Mouse (Mus musculus) c-Kit-positive CD71-negative TER-119-negative erythroid progenitor cells, embryonic 14.5 days (primary cell): ENCODE measurements around the gene Rarg.
"Not testable (repeated sequence)": the region's sequence is repeated elsewhere in the genome, so short reads cannot be mapped to it uniquely, and the experiment has no call there.

ENCODE experiments used
- DNase-seq: peaks from one replicate; pipeline ENCODE4 v3.0.0-alpha.2; 2013; ENCODE audit warnings: low read depth

The Rarg gene

DNA sequence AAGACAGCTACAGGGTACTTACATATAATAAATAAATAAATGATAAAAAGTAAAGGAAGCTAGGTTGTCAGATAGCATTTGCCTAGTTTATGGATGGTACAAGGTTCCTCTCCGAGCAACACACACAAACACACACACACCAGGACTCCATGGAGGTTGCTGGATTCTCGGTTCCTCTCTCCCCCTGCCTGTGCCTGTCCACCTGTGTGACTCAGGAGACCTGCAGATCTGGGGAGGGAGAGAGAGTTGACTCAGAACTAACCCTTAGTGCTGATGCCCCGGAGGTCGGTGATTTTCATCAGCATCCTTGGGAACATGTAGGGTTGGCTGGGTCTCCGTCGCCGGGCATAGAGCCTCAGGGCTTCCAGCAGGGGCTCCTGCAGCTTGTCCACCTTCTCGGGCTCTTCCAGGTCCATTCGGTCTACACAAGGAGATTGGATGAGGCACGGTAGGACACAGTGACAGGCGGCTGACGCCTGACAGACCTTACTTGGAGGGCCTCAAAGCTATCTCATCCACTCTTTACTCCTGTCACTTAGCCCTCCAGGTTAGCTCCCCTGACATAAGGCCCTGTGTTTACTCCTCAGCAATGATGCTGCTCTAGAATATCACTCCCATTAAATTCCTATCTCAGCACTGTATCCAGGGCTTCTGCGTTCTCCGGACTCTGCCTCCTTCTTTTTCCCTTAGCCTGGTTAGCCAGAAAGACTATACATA, 18.6 kb downstream of the Rarg start:
- no peak for DNase-seq

DNA sequence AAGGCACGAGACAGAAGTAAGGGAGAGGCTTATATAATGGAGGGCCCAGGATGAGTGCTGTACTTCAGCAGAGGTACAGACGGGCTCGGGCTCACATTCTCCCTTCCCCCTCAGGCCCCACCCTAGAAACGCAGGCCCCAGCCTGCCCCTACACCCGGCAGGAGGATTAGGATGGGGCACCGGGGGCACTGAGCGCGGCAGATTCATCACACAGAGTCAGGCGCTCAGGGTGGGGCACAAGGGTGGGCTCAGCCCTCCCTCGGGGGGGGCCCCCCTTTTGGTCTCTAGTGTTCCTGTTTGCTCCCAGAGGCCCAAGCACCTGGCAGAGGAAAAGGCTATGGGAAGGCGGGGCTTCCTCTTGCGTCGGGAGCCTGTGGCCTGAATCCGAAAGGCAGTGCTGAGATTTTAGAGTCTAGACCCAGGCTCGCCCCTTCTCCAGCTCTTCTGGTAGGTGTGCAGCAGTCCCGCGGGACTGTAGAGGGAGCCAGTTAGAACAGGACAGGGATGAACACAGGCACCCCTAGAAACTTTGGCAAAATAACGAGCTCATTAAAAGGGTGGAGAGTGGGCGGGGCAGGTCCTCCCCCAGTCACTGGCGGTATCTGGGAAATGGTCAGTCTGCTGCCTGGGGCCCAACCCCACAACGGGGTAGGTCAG, 21.8 kb downstream of the Rarg start:
- no peak for DNase-seq

DNA sequence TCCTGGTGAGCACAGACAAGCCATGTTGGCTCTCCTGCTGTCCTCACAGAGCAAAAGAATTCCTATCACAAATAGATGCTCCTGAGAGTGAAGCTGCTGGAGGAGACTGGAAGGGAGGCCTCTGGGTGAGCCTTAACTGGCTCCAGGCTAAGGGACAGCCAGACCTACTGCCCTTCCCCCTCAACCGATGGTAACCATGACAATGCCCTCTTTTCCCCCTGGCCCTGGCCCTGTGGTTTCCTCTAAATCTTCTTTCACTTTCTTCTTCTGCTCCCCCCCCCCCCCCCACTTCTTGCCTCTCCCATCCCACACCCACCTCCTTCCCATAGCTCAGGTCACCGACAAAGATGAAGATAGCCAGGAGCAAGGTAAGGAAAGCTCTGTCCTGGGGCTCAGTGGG, 23.4 kb downstream of the Rarg start:
- no peak for DNase-seq

DNA sequence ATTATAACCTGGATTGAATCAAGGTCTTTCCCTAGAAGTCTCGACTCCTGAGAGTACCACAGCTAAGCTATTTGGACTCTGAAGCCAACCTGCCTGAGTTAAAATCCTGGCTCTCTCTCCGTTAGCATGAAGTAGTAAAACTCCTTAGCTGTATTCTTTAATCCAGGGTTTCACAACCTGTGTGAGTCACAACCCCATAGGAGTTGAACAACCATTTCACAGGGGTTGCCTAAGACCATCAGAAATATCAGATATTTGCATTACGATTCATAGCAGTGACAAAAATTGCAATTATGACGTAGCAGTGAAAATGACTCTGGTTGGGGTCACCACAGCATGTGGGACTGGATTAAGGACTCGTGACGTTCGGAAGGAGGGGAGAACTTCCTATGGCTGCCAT, 24.6 kb downstream of the Rarg start:
- DNase-seq, result no peak

DNA sequence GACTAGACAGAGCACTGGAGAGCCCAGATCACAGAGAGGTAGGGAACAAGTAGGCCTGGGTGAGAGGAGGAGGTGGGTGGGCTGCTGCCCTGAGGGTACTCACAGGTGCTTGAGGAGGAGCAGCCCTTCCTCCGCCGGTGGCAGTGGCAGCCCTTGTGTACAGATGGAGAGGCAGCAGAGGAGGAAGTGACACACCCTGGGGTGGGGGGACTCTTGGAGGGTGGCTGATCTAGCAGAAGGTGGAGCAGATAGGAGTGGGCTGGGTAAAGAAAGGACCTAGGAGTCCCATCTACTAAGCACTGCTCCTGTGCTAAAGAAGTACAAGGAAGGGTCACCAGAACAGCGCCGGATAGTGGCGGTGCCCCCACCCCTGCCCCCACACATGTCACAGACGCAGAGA, 25.6 kb downstream of the Rarg start, which contains the start of gene Itgb7:
Gene Itgb7 (minus strand): TSS at position 197 of the 400 bp plus-strand sequence.
- no peak for DNase-seq

DNA sequence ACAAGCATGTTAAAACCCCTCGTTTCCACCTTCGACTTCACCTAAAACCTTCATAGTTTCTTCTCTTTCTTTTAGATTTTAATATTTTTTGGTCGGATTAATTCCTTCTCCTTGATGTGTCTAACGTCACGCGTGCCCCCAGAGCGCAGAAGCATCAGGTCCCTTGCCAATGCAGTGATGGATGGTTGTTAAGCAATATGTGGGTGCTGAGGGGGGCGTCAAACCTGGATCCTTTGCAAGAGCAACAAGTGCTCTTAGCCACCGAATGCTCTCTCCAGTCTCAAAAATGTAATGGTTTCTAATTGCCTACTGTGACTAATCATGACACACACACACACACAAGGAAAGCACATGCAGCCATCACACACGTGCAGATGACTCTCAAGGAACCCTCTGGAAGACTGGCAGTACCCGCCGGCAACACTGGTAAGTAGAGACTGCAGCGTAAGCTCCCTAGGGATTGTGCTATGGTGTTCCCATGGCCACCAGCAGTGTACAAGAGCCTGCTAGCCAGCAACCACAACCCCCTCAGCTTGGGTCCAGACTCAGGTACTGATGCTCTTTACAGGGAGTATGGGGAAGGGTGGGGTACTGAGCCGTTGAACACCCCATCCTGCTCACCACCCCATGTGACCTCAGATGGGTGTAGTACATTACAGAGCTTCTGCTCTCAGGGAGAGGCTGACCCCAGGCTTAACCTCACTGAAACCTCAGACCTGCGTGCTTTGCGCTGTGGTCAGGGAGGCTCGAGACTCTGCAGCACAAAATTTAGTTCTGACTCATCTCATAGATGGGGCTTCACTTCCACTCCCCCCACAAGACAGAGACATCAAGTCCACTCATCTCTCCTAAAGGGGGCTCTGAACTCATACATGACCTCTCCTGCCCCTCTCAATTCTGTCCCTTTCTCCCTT, 26.7 kb downstream of the Rarg start:
- no peak for DNase-seq

DNA sequence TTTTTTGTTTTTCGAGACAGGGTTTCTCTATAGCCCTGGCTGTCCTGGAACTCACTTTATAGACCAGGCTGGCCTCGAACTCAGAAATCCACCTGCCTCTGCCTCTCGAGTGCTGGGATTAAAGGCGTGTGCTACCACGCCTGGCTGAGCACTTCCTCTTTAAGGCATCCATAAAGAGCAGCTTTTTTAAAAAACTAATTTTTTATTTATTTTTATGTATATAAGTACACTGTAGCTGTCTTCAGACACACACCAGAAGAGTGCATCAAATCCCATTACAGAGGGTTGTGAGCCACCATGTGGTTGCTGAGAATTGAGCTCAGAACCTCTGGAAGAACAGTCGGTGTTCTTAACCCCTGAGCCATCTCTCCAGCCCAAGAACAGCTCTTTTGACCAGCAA, 31.7 kb downstream of the Rarg start:
- not testable (repeated sequence) for DNase-seq

DNA sequence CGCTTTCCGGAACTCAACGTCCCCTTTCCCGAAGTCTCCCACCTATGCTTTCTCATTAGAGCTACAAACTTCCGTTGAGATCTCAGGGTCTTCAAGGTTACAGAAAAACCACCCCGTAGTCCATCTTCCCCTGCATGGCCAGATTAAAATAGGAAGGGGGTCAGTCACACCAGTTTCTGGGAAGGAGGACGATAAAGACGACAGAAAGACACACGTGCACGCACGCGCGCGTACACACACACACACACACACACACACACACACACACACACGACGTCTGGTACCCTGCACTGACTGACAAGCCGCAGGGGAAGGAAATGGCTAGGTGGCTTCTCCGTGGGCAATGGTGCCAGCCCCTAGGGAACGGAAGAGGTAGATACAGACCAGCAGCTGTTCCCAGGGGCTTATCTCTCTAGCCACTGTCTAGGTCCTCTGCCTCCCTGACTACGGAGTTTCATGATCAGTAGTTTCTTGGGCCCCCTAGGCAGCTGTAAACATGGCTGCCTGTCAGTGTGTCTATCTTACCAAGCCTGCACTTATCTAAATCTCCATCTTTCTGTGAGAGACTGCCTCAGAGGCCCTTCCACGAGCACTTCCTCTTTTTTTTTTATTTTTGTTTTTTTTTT, 32.2 kb downstream of the Rarg start:
- no peak for DNase-seq

DNA sequence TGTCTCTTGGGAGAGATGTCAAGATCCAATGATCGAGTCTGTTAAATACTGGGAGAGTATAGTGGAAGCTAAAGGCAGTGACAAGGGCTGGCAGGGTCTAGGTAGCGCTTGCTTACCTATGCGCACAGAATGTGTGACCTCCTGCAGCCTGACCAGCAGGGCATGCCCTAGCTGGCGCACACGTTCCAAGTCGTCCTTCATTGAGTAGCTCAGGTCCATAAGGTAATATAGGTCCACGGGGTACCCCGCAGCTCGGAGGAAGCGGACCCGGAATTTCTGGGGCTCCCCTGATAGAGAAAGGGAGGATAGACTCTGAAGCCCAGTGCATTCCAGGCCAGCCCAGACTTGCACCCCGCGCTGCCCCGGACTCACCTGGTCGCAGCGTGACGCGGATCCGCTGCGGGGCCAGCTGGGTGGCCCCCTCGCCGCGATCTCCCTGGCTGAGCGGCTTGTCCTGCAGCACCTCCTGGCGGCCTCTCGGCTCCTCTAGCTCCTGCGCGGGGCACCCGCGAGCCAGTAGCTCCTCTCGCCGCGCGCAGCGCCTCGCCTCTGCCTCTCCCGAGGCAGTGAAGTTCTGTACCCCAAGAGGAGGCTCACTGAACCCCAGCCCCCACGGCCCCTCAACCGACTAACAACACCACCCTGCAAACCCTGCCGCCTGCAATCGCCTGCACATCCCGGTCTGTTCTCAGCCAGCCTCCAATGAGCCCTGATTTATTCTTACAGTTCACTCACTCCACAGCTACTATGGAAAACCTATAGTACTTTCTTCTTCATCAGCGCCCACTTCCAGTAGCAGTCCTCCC, 32.9 kb downstream of the Rarg start:
- no peak for DNase-seq

DNA sequence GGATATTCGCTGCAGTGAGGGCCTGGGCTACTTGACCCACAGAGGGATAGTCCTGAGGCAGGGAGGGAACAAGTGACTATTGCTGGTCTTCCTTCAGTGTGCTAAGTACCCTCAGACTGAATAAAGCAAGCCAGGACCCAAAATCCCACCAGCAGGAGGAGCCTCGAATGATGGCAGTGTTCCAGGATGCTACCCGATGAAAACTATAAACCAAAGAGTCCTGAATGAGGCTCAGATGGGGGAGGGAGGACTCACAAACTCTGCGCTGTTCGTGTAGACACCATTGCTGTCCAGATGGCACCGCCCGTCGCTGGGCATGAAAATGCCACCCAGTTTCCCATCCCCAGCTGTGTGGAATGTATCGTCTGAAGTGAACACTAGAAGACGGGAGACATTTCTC, 34.9 kb downstream of the Rarg start:
- DNase-seq, result no peak

DNA sequence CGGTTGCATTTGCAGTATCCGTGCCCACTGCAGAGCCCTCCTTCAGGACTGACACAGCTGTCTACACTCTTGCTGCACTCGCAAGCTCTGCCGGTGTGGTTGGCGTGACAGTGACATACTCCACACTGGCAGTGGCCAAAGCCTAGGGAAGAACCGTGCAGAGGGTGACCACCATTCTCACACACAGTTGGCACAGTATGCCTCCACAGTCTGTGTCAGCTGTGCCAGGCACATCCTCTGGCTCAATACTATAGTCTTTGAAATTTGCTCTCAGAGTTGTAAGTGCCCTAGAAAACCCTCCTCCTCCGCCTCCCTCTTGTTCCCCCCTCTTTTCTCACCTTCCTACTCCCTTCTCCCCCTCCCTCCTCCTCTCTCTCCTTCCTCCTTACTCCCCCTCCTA, 40.0 kb downstream of the Rarg start:
- DNase-seq, result no peak

DNA sequence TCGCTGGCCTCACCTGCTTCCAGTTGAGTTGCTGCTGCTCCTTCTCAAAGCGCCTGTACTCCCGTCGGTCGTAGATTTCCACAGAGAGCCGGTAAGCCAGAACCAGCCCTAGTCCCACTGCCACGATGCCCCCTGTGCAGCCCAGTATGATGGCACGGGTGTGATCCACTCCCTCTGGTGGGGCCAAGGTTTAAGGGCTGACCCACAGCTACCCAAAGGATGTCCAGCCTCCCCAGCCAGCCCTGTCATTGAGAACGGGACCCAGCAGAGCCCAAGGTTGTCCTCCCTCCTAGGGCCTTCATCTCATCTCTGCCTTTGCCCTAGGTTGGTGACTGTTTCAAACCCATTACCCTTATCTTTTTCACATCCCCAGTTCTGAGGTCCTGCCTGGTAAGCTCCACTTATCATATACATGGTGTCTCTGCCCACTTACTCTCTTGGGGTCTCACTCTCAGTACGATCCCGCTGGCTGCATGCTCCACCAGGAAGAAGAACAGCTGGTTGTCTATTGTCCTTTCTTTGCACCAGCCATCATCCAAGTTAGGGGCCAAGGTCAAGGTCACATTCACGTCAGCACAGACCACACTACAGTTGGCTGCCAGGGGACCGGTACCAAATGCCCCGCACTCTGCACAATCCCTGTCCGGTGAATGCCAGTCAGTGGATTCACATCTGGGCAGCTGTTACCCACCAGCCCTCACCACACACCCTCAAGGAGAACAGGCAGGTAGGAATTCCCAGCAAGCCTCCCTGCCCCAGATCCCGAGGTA, 40.7 kb downstream of the Rarg start:
- no peak for DNase-seq

DNA sequence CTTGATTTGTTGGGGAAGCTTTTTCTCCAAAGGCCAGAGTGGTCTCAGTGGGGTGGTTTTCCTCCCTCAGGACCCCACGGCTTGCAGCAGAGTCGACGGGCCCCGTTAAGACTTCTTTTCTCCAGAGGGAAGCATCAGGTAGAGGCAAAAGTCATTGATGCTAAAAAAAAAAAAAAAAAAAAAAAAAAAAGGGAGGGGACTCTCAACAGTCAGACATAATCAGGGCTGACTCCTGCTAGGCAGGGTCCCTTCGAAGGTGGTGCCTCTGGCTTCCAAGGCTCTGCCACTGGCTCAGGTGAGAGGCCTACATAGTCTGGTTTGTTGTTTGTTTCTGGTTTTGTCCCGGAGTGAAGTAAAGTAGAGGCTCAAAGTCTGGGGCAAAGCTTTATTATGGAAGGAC, 41.7 kb downstream of the Rarg start:
- no peak for DNase-seq

DNA sequence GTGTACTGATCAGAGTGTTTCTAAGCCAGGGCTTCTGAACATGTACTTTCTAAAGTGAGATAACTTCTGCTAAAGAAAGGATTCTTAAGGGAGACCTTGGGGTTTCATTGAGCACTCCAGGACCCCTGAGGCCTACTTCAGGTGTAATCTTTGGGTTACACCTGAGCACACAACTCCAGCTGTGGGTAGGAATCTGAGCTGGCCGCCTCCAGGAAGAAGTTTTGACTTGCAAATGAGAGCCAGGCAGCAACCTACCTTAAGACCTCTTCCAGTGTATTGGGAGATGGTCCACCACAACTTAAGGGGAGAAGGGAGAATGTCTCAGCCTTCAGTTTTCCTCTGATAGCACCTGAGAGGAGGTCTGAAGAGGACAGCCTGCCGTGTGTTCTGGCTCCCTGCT, 43.2 kb downstream of the Rarg start:
- DNase-seq, result no peak

DNA sequence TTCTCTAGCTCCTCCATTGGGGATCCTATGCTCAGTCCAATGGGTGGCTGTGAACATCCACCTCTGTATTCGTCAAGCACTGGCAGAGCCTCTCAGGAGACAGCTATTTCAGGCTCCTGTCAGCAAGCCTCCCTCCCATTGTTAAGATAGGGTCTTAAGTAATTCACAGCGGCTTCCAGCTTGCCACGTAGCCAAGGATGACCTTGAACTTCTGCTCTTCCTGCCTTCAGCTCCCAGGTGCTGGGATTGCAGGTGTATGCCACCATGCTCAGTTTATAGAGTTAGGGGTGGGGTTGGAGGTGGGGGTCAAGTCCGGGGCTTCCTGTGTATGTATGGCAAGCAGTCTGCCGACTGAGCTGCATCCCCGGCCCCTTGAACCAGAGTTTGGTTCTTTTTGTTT, 45.4 kb downstream of the Rarg start:
- DNase-seq, result no peak

DNA sequence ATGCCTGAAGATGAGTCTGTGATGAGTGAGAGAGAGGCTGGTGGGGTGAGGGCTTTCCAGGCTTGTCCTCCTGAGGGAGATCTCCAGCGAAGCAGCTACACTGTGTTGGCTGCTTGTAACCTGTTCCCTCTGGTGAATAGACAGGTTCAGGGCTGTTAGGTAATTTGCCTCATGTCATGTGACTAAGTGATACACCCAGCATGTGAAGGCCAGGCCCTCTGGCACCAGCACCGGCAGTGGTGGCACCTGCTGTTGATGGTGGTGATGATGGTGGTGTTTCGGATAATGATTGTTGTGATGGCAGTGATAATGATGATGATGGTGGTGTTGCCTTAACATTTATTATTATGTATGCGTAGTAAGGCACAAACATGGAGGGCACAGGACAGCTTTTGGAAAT, 46.5 kb downstream of the Rarg start:
- no peak for DNase-seq

DNA sequence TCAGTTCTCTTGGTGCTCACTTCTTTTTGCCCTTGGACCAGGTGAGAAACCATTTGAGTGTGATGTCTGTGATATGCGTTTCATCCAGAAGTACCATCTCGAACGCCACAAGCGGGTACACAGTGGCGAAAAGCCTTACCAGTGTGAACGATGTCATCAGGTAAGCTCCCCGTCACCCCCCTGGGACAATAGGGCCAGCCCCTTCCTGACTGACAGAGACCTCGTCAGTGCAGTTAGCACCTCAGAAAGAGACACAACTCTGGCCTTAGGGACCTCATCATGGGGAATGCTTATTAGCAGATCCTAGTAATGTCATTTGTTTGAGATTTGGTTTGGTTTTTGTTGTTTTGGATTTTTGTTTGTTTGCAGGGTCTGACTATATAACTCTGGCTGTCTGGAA, 48.2 kb downstream of the Rarg start:
- no peak for DNase-seq

DNA sequence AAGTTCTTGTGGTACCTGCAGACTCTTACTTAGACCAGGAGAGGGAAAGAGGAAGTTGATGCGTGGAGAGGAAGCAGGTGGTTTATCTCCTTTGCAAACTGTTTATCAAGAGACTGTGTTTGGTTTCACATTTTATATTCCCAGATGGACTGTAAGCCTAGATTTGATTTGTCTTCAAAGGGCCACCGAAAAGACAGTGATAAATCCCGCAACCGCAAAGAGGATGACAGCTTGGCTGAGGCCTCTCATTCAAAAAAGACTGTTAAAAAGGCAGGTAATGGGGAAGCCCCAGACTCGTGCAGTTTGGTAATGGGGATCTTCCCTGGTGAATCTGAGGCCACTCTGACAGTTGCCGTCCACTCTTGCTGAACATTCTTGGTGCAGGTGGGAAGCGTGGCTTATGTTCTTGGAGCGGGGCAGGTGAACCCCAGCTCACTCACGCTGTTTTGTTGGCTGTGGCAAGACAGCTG, 49.2 kb downstream of the Rarg start:
- no peak for DNase-seq

DNA sequence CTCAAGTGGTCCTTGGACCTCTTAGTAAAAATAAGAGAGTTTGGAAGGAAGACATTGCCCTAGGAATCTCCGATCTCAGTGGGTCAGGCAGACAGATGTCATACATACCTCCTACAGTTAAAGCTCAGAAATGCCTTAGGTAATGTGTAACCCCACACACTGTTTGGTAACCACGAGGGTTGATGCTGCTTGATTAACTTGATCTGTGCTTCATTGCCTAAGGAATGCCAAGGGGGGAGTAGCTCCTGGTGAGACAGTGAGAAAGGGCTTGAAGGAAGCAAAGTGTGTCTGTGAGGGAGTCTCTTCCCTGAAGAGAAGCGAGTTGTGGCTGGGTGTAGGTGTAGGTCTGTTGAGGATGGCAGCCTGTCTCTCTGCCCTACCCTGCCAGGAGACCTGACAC, 50.0 kb downstream of the Rarg start:
- no peak for DNase-seq

DNA sequence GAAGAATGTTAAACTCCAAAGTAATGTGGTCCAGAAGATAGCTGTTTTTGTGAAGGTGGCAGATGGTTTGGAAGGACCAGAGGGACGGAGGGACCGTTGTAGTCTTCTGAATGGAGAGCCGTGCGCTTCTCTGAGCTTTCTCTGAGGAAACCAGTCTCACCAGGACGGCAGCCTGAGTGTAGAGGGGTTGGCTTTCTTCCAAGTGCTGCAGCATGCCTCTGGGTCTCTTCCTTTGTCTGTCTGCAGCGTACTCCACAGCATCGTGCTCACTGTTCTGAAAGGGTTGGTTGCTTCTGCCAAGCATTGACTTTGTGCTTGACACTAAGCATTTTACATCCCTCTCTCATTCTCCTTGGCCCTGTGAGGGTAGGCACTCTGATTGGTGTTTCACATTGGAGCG, 51.5 kb downstream of the Rarg start:
- DNase-seq, result no peak
